Mouse (Mus musculus) liver, embryonic 14.5 days (tissue): ENCODE measurements around the gene Cux1.

ENCODE experiments used
- CTCF ChIP-seq: IDR thresholded peaks from 2 replicates; pipeline ENCODE4 v1.5.1; 2016; ENCODE audit warnings: antibody characterized with exemption, low read depth, control low read depth
- EP300 ChIP-seq: IDR thresholded peaks from 2 replicates; pipeline ENCODE4 v1.6.1; 2016; ENCODE audit warnings: antibody characterized with exemption, low read depth

GRCm38 (mm10) chr5:136251004-136251403 is 316.3 kb downstream of the Cux1 start:
- TF ChIP-seq CTCF (peak; percentile 67), EP300 (no peak)
